Mouse (Mus musculus) cerebellum, adult 2 months (tissue): Measurements from ENCODE around the gene Hopx.

ENCODE experiments used
- CTCF ChIP-seq: fragments of 200-500 bp; IDR thresholded peaks from 2 replicates; pipeline ENCODE4 v1.5.1; 2011; ENCODE audit warnings: low read depth, mild to moderate bottlenecking, control low read depth, low read length, moderate library complexity, borderline replicate concordance; ENCODE audit not compliant: insufficient read depth
- POLR2A ChIP-seq: fragments of 200-500 bp; IDR thresholded peaks from 2 replicates; pipeline ENCODE4 v1.6.1; 2011; ENCODE audit warnings: low read length, control low read depth, borderline replicate concordance; ENCODE audit not compliant: insufficient read depth

DNA sequence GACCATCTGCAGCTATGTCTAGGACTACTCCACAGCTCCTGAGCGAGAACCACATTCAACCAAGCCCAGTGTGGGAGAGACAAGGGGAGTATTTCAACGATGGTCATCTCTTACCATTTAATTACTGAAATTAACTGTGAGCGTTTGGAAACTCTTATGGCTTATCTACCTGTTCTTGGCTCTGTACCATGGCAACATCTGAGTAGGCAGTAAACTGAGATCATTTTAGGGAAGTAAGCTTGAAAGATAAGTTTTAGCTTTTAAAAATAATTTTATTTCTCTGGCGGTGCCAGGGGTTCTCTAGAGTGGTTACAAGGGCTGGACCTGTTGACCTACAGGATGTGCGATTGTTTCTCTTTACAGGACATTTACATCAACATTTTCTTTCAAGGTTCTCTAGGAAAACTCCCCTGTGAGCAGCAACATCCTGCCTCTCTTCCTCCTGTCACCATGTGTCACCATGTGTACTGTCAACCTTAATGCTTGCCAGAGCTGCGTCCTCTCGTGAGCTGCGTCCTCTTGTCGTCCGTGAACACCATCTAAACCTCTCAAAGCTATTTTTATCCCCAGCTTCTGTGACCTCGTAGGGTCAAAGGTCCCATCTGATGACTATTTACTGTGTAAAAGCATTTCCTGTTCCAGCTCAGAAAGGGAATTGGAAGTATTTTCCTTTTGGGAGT lies 15.5 kb downstream of the Hopx start:
- TF ChIP-seq POLR2A: no peak
- no peak for TF ChIP-seq CTCF
